8 mouse cellular contexts compared by ENCODE assay signal in the genomic region with DNA sequence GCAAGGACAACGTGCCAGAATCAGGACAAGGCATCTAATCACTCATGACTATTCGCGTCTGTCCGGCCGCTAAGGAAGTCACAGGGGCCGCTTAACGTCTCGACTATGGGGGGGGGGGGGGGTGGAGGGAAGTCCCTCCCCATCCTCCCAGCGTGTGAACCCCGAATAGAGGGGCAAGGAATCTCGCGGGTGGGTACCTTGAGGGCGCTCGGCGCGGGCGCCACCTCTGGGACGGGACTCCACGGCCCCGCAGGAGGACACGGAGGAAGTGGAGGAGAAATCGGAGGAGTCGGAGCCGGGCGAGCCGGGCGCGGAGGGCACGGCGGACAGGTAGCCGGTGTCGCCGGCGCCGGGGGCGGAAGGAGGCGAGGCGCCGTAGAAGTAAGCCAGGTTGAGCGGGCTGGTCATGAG. TPM values are rescaled to one million over a fixed set of nuclear protein-coding genes. Genes with fewer than 3 reads are reported as not detected.
A peak's percentile ranks its signal among the peaks of the same experiment; 100 is the strongest.
DNase-seq lines count a peak whose midpoint lies in the region; ATAC-seq and TF ChIP-seq lines count a peak whose summit lies in the region.

No protein-coding gene starts in this region.

- peak overlapping the region; percentile 93 for H3K4me2 ChIP-seq in forebrain, embryonic 15.5 days (replicated peaks)
- peak overlapping the region; percentile 71 for H3K4me2 ChIP-seq in intestine, postnatal 0 days (replicated peaks; ENCODE audit: low read depth)
- H3K4me2 ChIP-seq in stomach, postnatal 0 days (replicated peaks; ENCODE audit: low read depth): peak overlapping the region; percentile 74

- TF ChIP-seq CTCF in gastrocnemius, adult 2 months (IDR thresholded peaks at IDR 0.05): no peak
- TF ChIP-seq CTCF in intestine, postnatal 0 days (IDR thresholded peaks at IDR 0.05; ENCODE audit: low read depth): no peak
- no peak for TF ChIP-seq CTCF in stomach, postnatal 0 days (IDR thresholded peaks at IDR 0.05; ENCODE audit: low read depth)

- H3K27ac ChIP-seq in gastrocnemius, adult 2 months: peak overlapping the region; percentile 97
- no peak overlapping the region; the same call in 1 of the 2 replicates for H3K27ac ChIP-seq in forebrain, embryonic 15.5 days (replicated peaks)
- H3K27ac ChIP-seq in intestine, postnatal 0 days (ENCODE audit: low read depth, low read length): peak overlapping the region; percentile 94
- peak overlapping the region; percentile 95 for H3K27ac ChIP-seq in stomach, postnatal 0 days (replicated peaks)

- WGBS in forebrain, embryonic 15.5 days: under 1% methylated on average over 40 of the region's 40 CpGs
- 1% methylated on average over 38 of the region's 40 CpGs for WGBS in intestine, postnatal 0 days
- under 1% methylated on average over 35 of the region's 40 CpGs for WGBS in stomach, postnatal 0 days

- no peaks in the 10 kb centered on the region for H3K9me3 ChIP-seq in forebrain, embryonic 15.5 days
- H3K9me3 ChIP-seq in intestine, postnatal 0 days (ENCODE audit: control insufficient read depth): no peaks in the 10 kb centered on the region
- no peaks in the 10 kb centered on the region for H3K9me3 ChIP-seq in stomach, postnatal 0 days (ENCODE audit: control insufficient read depth, low read length)

- H3K27me3 ChIP-seq in forebrain, embryonic 15.5 days: no peaks in the 10 kb centered on the region
- no peaks in the 10 kb centered on the region for H3K27me3 ChIP-seq in intestine, postnatal 0 days (replicated peaks; ENCODE audit: control insufficient read depth, insufficient read depth, low read length)
- H3K27me3 ChIP-seq in stomach, postnatal 0 days (ENCODE audit: control insufficient read depth, insufficient read depth, low read length): no peaks in the 10 kb centered on the region

- H3K36me3 ChIP-seq in forebrain, embryonic 15.5 days: peaks cover 2% of the 10 kb centered on the region; the same call in 1 of the 2 replicates
- peaks cover 10% of the 10 kb centered on the region for H3K36me3 ChIP-seq in intestine, postnatal 0 days (ENCODE audit: control insufficient read depth, insufficient read depth)
- peaks cover 6% of the 10 kb centered on the region for H3K36me3 ChIP-seq in stomach, postnatal 0 days (ENCODE audit: control insufficient read depth, insufficient read depth, low read length)

- ATAC-seq in forebrain, embryonic 15.5 days (replicated peaks): peak; percentile 67
- peak; percentile 27 for ATAC-seq in intestine, postnatal 0 days
- peak; percentile 24 for ATAC-seq in stomach, postnatal 0 days (ENCODE audit: low FRiP score, low TSS enrichment)

- peaks cover 20% of the 10 kb centered on the region for H3K4me1 ChIP-seq in forebrain, embryonic 15.5 days
- H3K4me1 ChIP-seq in intestine, postnatal 0 days (replicated peaks; ENCODE audit: control insufficient read depth, insufficient read depth, low read length): no peaks in the 10 kb centered on the region
- no peaks in the 10 kb centered on the region for H3K4me1 ChIP-seq in stomach, postnatal 0 days (replicated peaks; ENCODE audit: control insufficient read depth, insufficient read depth)

- peak overlapping the region; percentile 65 for H3K9ac ChIP-seq in forebrain, embryonic 15.5 days (replicated peaks)
- peak overlapping the region; percentile 93 for H3K9ac ChIP-seq in intestine, postnatal 0 days (ENCODE audit: low read depth, low read length)
- peak overlapping the region; percentile 89 for H3K9ac ChIP-seq in stomach, postnatal 0 days (ENCODE audit: low read length)

- no peak for TF ChIP-seq EP300 in stomach, postnatal 0 days (optimal IDR thresholded peaks at IDR 0.05)

- intact Hi-C loops in gastrocnemius, adult 2 months (cut with DNase I): no loop called here

- DNase-seq in gastrocnemius, adult 2 months: peak; percentile 55
- no peak for DNase-seq in gastrocnemius, postnatal 4 days (ENCODE audit: low spot score in 2 of 2)
- DNase-seq in ES-CJ7 (ENCODE audit: low read depth, low spot score): peak; percentile 16
- DNase-seq in lung, postnatal 10 days: peak; percentile 49
- DNase-seq in stomach, postnatal 0 days (ENCODE audit: low spot score): no peak
- no peak for DNase-seq in layer of hippocampus, adult 11-12 months (ENCODE audit: low spot score)

- H3K4me3 ChIP-seq in gastrocnemius, adult 2 months: peak overlapping the region; percentile 80
- peak overlapping the region; percentile 67 for H3K4me3 ChIP-seq in forebrain, embryonic 15.5 days
- peak overlapping the region; percentile 98 for H3K4me3 ChIP-seq in intestine, postnatal 0 days (ENCODE audit: low read depth, low read length)
- peak overlapping the region; percentile 94 for H3K4me3 ChIP-seq in stomach, postnatal 0 days (ENCODE audit: low read depth, low read length)

RNA-seq across cellular contexts. Expression of gene Nfkbiz, which starts 17.1 kb away (rescaled TPM):
- total RNA-seq in gastrocnemius, adult 2 months (2021): 1 to 10 TPM; 1.1 TPM
- total RNA-seq in gastrocnemius, postnatal 4 days (2021): 1 to 10 TPM; 2.7 to 3.0 TPM
- polyA plus RNA-seq in forebrain, embryonic 15.5 days (2015; fragmentation: Nextera tagmentation; extraction: Ambion mirVana): 1.2 and 1.4 TPM in 2 replicates
- 7.8 and 8.8 TPM in 2 replicates for polyA plus RNA-seq in intestine, postnatal 0 days (2015; fragmentation: Nextera tagmentation; extraction: Ambion mirVana)
- polyA plus RNA-seq in stomach, postnatal 0 days (2015; fragmentation: Nextera tagmentation; extraction: Ambion mirVana): 9.0 and 9.1 TPM in 2 replicates

Comparison
In these comparisons a context has a peak if more than half of its experiments do, and no peak if none do; other contexts are left out.
1. DNase-seq: peak in gastrocnemius, adult 2 months (single experiment), ES-CJ7 (single experiment) and lung, postnatal 10 days (single experiment); none in gastrocnemius, postnatal 4 days (0 of 2), stomach, postnatal 0 days (single experiment) and layer of hippocampus, adult 11-12 months (single experiment).
2. Peak in every context shown above with its lines, with median percentiles within 50 percentile points of each other: H3K4me3 ChIP-seq, ATAC-seq, H3K4me2 ChIP-seq and H3K9ac ChIP-seq.